Comparison of ENCODE assay signal across 11 mouse cellular contexts in genomic region chr15:10468761-10469160, GRCm38 (mm10). TPM values are rescaled to one million over a fixed set of nuclear protein-coding genes. Genes with fewer than 3 reads are reported as not detected.
DNase-seq lines count a peak whose midpoint lies in the region; ATAC-seq lines count a peak whose summit lies in the region.
"Had no signal": no experiment of that assay in that cellular context is flagged by ENCODE, and none has a peak within 500 bp of the region (broad histone marks: within the 10 kb centered on the region; RNA-seq: fewer than 3 reads in every experiment).

No protein-coding gene starts in this region.

- 0 out of 2 replicates have a peak overlapping the region, but pooled peaks have one; percentile 80 for H3K4me3 ChIP-seq in heart, embryonic 12.5 days
- H3K4me3 ChIP-seq in megakaryocyte, embryonic 14.5 days (replicated peaks): peak overlapping the region; percentile 73
- peak overlapping the region; percentile 87; the same call in 1 of the 2 replicates for H3K4me3 ChIP-seq in neural tube, embryonic 13.5 days

- H3K9me3 ChIP-seq in heart, embryonic 12.5 days (replicated peaks): no peaks in the 10 kb centered on the region
- H3K9me3 ChIP-seq in megakaryocyte, embryonic 14.5 days: no peaks in the 10 kb centered on the region
- H3K9me3 ChIP-seq in neural tube, embryonic 13.5 days: no peaks in the 10 kb centered on the region
- H3K9me3 ChIP-seq: heart, embryonic 10.5 days had no signal

- H3K27ac ChIP-seq in heart, embryonic 12.5 days (ENCODE audit: poor library complexity, severe bottlenecking): no peak overlapping the region
- no peak overlapping the region for H3K27ac ChIP-seq in neural tube, embryonic 13.5 days (replicated peaks)
- H3K27ac ChIP-seq: heart, embryonic 10.5 days had no signal

- no peak for DNase-seq in heart, adult 9 months (ENCODE audit: low spot score in 2 of 2)
- peak; percentile 20 for DNase-seq in induced T-regulatory cell, adult 2 months (ENCODE audit: low read depth)
- DNase-seq in frontal cortex, adult 2 months (ENCODE audit: extremely low spot score in 1 of 2, low spot score in 1 of 2): no peak
- no peak for DNase-seq in right cerebral cortex, postnatal 36 days (ENCODE audit: low spot score in 2 of 2)
- DNase-seq: lung, postnatal 36 days; thymus, postnatal 14 days had no signal

- 75% methylated on average over 3 of the region's 3 CpGs for WGBS in heart, embryonic 12.5 days
- 89% methylated on average over 3 of the region's 3 CpGs for WGBS in neural tube, embryonic 13.5 days

- H3K27me3 ChIP-seq in heart, embryonic 12.5 days (replicated peaks): no peaks in the 10 kb centered on the region
- H3K27me3 ChIP-seq in megakaryocyte, embryonic 14.5 days (replicated peaks): no peaks in the 10 kb centered on the region
- no peaks in the 10 kb centered on the region for H3K27me3 ChIP-seq in neural tube, embryonic 13.5 days

- H3K9ac ChIP-seq in heart, embryonic 12.5 days: no peak overlapping the region
- H3K9ac ChIP-seq in neural tube, embryonic 13.5 days: no peak overlapping the region

- peaks cover 13% of the 10 kb centered on the region; the same call in 1 of the 2 replicates for H3K4me1 ChIP-seq in heart, embryonic 12.5 days (replicated peaks)
- peaks cover 47% of the 10 kb centered on the region for H3K4me1 ChIP-seq in megakaryocyte, embryonic 14.5 days
- H3K4me1 ChIP-seq in neural tube, embryonic 13.5 days (replicated peaks): peaks cover 24% of the 10 kb centered on the region

- peak overlapping the region; percentile 7; the same call in 1 of the 2 replicates for H3K4me2 ChIP-seq in heart, embryonic 12.5 days
- peak overlapping the region; percentile 88 for H3K4me2 ChIP-seq in neural tube, embryonic 13.5 days

- no peak for ATAC-seq in heart, embryonic 12.5 days (ENCODE audit: insufficient number of reproducible peaks, low FRiP score)
- no peak for ATAC-seq in megakaryocyte, adult 5-6 weeks (ENCODE audit: poor library complexity, severe bottlenecking)
- ATAC-seq in neural tube, embryonic 13.5 days (ENCODE audit: low read depth): no peak

- no peaks in the 10 kb centered on the region for H3K36me3 ChIP-seq in heart, embryonic 12.5 days
- H3K36me3 ChIP-seq in megakaryocyte, embryonic 14.5 days (replicated peaks; ENCODE audit: low read length): peaks cover 16% of the 10 kb centered on the region
- no peaks in the 10 kb centered on the region for H3K36me3 ChIP-seq in neural tube, embryonic 13.5 days
- H3K36me3 ChIP-seq: heart, embryonic 10.5 days had no signal

RNA-seq across cellular contexts. Expression of gene Dnajc21, which starts 1.6 kb away (rescaled TPM):
- 13.0 and 13.2 TPM in 2 replicates for polyA plus RNA-seq in heart, embryonic 12.5 days (2016; fragmentation: Nextera tagmentation; extraction: Ambion mirVana)
- polyA plus RNA-seq in megakaryocyte, embryonic 14.5 days (2012; ENCODE audit: insufficient read depth, low replicate concordance): 4.1 and 12.6 TPM in 2 replicates
- 35.1 and 36.9 TPM in 2 replicates for total RNA-seq in megakaryocyte, adult 5-6 weeks (2015)
- 37.5 and 42.2 TPM in 2 replicates for total RNA-seq in megakaryocyte, adult 5-6 weeks (2017)
- polyA plus RNA-seq in neural tube, embryonic 13.5 days (2015; fragmentation: Nextera tagmentation; extraction: Ambion mirVana): 12.0 and 12.5 TPM in 2 replicates
- 15.9 and 17.7 TPM in 2 replicates for polyA plus RNA-seq in frontal cortex, adult 2 months (2012; rRNA removed)

RNA-seq across cellular contexts. Expression of gene Brix1, which starts 17.0 kb away (rescaled TPM):
- polyA plus RNA-seq in heart, embryonic 12.5 days (2016; fragmentation: Nextera tagmentation; extraction: Ambion mirVana): 79.7 and 85.8 TPM in 2 replicates
- polyA plus RNA-seq in megakaryocyte, embryonic 14.5 days (2012; ENCODE audit: insufficient read depth, low replicate concordance): 2.7 and 48.2 TPM in 2 replicates
- 34.3 and 49.4 TPM in 2 replicates for total RNA-seq in megakaryocyte, adult 5-6 weeks (2015)
- total RNA-seq in megakaryocyte, adult 5-6 weeks (2017): 15.1 and 15.9 TPM in 2 replicates
- polyA plus RNA-seq in neural tube, embryonic 13.5 days (2015; fragmentation: Nextera tagmentation; extraction: Ambion mirVana): 69.6 and 77.6 TPM in 2 replicates
- polyA plus RNA-seq in frontal cortex, adult 2 months (2012; rRNA removed): 15.1 and 16.4 TPM in 2 replicates

RNA-seq across cellular contexts. Expression of gene Rad1, which starts 17.1 kb away (rescaled TPM):
- polyA plus RNA-seq in heart, embryonic 12.5 days (2016; fragmentation: Nextera tagmentation; extraction: Ambion mirVana): 21.0 and 23.2 TPM in 2 replicates
- polyA plus RNA-seq in megakaryocyte, embryonic 14.5 days (2012; ENCODE audit: insufficient read depth, low replicate concordance): 1.5 and 5.7 TPM in 2 replicates
- total RNA-seq in megakaryocyte, adult 5-6 weeks (2015): 14.9 and 17.1 TPM in 2 replicates
- 11.1 and 11.9 TPM in 2 replicates for total RNA-seq in megakaryocyte, adult 5-6 weeks (2017)
- 30.3 and 32.5 TPM in 2 replicates for polyA plus RNA-seq in neural tube, embryonic 13.5 days (2015; fragmentation: Nextera tagmentation; extraction: Ambion mirVana)
- polyA plus RNA-seq in frontal cortex, adult 2 months (2012; rRNA removed): 12.6 and 14.1 TPM in 2 replicates
